Mouse (Mus musculus) layer of hippocampus, adult 8-10 months (tissue): Measurements from ENCODE around the gene G430095P16Rik. TPM values are rescaled to one million over a fixed set of nuclear protein-coding genes. Genes with fewer than 3 reads are reported as not detected.

Experiments
- DNase-seq, 2 experiments: peaks; one replicate each; pipeline ENCODE4 v3.0.0; 2022; ENCODE audit warnings: low spot score in 2 of 2
- total RNA-seq, 4 experiments: library from RNA; stranded (reverse); gene quantifications; 2 replicates each; pipeline ENCODE4 v1.2.4; 2022

Gene G430095P16Rik
- total RNA-seq, 4 experiments from 2014 or later = not detected

DNA sequence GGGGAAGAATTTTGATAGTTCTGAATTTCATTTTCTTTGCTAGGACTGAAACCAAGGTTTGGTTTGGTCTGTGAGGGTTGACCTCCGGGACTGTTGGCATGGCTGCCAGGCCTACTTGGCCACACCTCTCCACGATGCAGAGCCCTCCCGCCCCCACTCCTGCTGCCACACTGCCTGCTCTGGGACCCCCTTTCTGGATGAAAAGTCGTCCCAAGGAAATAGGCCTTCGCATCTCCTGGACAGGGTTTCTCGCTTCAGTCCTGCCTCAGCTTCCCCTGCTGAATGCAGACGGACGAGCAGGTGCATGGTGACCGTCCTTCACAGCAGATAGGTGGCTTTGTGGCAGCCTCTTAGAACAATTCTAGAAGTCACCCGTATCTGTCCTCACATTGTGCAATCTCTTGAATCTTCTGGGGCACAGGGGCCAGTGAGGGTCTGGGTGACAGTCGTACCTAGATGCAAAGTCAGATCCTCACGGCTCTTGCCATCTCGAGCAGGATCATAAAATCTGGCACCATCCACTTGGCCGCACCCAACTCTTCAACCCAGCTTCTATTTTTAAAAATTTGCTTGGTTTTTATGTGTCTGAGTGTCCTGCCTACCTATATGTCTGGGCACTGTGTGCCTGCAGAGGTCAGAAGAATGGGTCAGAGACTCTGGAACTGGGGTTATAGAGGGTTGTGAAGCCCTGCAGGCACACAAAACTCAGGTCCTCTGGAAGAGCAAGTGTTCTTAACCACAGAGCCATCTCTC is 45.7 kb downstream of the G430095P16Rik start:
- no peak for DNase-seq

DNA sequence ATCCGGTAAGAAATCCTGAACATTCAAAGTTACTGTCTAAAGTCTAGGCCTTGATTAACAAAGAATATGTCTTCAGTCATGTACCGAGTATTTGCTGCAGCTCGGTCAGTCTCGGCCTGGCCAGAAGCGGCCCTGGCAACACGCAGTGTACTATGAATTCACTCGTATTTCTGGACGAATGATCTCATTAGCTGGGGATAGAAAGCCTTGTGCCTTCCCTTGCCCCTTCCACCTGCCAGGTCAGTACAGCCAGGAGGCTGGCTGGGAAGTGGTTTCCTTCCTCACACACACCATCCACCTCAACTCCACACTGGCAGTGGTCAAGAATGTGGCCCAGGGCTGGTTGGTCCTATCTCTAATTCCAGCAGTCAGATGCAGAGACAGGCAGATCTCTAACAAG is 46.5 kb downstream of the G430095P16Rik start:
- no peak for DNase-seq

DNA sequence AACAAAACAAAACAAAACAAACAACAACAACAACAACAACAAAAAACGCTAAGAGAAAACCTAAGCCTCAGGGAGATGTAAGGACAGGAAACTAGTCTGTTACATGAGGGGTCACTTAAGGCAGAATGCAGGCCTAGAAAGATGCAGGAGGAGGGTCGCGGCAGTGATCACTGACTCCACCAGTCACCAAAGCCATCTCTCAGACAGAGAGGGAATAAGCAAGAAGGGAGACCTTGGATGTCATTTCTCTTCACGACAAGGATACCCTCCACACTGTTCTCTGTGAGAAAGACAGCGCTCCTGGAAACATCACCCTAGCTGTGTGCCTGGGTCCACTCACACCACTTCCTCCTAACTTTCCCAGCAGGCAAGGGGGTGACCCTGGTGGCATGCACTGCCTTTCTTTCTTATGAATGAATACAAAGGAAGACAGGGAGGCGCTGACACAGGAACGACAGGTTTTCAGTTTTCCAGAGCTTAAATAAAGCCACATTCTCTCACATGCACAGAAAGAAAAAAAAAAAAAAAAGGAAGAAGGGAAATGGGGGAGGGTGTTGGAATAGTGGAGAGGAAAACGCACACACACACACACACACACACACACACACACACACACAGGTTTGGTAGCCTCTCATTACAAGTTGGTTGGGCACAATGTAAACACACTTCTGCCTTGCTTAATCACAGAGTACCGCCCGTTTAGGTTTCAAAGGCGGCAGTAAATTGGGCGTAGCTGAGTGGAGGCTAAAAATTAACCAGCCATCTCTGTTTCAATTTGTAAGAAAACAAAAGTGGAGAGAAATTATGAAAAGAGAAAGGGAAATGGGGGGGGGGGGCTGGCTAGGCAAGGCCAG is 47.5 kb downstream of the G430095P16Rik start:
- no peak for DNase-seq

DNA sequence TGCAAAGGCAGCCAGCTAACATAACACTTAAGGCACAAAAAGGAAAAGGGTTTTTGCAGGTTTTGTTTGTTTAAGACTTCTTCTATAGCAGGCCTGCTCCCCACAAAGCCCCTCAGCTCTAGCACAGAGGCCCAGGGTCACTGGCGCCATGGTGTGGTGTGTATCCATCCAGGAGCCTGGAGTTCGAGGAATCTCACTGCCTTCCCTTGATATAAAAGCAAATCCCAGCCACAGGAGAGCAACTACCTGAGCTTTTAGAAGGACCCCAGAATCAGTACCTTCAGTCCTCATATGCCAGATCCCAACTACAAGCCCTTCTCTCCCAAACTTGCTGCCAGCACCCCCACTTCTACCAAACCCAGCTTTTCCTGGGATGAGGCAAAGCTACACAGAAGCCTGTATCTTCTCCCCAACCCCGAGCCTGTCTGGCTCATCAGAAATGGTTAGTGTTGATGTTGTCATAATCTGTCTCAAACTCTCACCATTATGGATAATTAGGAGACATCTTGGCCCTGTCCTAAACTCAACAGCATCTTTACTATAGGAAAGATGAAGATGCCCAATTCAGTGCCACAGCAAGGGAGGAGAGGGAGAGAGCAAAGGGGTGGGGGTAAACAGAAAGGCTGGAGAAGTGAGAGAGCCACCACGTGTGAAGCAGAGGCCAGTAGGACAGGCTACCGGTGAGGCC is 48.3 kb downstream of the G430095P16Rik start:
- no peak for DNase-seq

DNA sequence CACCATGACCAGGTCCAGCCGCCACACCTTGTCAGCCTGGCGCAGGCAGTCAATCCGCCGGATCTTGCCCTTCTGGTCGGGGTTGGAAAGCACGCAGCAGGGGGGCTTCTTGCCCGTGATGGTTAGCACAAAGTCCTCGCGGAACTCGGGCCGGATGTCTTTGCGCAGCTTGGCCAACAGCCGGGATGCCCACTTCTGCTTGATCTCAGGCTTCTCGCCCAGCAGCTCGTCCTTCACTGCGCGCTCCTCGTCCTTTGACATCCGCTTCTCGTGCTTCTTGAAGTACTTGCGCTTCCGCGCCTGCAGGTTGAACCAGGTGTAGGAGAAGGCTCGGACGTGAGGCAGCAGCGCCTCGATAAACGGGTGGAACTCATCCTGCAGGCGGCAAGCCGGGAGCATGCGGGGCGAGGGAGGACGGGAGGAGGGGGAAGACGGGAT is 49.2 kb downstream of the G430095P16Rik start:
- DNase-seq = no peak

DNA sequence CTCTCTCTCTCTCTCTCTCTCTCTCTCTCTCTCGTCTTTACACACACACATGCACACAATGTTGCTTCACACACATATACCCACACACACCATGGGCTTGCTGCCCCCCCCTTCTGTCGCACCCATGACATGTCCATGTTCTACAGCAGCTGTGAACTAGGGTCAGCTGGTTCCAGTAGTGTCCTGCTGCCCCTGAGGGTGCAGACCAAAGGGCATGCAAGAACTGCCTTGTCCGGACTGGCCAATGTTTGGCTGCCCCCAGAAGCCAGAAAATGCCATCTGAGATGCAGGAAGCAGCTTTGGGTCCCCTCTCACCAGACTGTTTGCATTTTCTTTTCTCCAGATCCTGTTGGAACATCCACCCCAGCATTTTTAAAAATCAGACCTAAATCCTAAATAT is 49.8 kb downstream of the G430095P16Rik start:
- DNase-seq = no peak

DNA sequence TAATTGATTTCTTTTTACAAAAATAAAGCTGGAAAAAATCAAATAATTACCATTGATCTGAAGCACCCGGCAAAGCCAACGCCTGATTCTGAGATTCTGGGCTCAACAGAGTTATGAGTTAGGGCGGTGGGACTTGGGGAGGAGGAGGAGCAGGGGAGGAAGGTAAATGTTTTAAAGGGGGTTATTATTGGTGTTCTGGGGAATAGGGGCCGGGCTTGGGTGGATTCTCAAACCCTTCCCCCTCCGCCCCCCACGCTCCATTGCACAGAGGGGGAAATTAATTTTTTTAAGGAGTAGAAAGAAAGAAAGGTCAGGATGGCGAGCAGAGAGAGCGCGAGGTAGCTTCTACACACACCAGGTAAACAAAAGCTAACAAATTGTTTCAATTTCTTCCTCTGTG is 50.5 kb downstream of the G430095P16Rik start:
- DNase-seq = peak in 1 of 2 experiments; percentile 50

DNA sequence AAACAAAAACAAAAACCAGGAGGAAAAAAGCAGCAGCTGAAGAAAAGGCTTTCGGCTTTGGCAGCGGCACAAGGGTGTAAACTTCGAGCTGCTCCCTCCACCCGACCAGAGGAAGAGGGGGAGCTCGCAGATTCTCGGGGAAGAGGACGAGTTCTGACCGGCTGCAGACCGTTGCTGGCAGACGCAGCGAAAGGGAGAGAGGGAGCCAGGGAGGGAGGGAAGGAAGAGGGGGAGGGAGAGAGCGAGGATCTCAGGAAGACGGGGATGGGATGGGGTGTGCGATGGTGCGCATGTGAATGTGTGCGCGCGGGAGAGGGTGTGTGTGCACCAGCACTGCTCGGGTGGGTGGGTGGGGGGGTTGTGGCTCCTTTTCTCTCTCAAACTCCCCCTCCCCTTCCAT is 51.0 kb downstream of the G430095P16Rik start:
- DNase-seq = peak; percentile 84 to 87

DNA sequence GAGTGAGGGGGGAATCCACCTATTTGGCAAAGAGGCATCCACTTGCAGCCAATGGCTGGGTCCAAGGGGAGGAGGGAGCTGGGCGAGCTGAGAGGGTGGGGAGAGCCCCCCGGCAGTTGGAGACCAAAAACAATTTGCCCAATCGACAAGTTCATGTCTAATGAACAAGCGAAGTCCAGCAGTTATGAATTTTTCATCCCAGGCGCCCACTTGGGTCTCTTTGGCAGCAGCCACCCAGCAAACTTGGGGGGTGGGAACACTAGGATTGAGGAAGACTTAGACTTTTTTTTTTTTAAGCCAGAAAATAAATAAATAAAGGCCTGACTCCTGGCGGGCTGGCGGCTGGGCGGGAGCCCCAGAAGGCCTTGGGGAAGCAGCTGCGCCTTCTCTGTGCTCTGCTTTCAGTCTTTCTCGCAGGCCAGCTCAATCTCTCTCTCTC is 51.7 kb downstream of the G430095P16Rik start:
- peak in 1 of 2 experiments; percentile 77 for DNase-seq

DNA sequence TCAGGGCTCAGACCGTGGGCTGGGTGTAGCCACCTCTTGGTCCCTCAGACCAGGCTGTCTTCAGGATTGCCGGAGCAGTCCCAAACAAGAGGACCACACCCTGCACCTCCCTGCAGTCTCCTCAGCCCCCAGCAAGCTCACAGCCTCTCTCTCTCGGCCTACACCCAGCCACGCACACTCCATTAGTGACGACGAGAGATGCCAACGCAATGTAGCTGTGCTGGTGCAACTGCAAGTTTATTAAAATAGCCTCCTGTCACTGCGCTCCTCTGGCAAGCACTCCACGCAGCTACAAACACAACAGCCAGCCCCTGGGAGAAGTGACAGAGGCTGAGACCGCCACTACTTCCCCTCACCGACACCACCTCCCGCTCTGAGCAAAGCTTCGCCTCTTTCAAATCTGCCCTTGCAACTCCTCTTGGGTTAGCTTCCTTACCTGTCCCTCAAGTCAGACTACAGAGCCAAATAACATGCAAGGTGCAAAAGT is 52.3 kb downstream of the G430095P16Rik start:
- DNase-seq = peak; percentile 75 to 78

DNA sequence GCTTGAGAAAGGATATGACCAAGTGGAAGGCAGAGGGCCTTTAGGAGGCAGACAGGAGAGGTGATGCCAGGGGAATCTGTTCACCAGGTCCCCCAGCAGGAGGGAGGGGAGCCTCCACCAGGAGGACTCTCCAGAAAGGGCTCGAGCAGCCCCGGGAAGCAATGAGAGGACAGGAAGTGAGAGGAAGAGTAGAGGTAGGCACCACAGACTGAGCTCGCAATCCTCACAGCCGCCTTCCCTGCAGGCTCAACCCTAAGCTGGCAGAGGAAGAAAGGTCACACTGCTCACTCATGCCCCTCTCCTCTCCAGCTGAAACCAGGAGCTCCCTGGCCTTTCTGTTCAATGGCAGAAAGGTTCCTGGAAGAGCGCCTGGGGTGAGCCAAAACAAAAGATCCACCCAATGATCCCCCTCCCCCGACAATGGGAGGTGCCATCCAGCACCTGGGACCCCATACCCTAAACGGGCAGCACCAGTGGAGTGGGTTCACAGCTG is 52.9 kb downstream of the G430095P16Rik start:
- no peak for DNase-seq

Other genes with a start within 250 kb of the G430095P16Rik start
- gene Ier2, start 60.2 kb upstream of the G430095P16Rik start, total RNA-seq = 10 to 100 TPM in 1 of 4 experiments, 1 to 10 TPM in 3; 7.0 to 10.2 (median 9.3) TPM
- 100 to 1,000 TPM in 2 of 4 experiments, 10 to 100 TPM in 2; 91.6 to 133 (median 103) TPM for gene Trmt1, start 36.7 kb upstream of the G430095P16Rik start, total RNA-seq
- gene Nacc1, start 35.1 kb upstream of the G430095P16Rik start, total RNA-seq = 10 to 100 TPM; 86.2 to 91.2 (median 87.6) TPM
- 1 to 10 TPM; 2.6 to 7.2 (median 4.8) TPM for gene Lyl1, start 21.6 kb upstream of the G430095P16Rik start, total RNA-seq
- gene Nfix, start 77.3 kb downstream of the G430095P16Rik start, total RNA-seq = 100 to 1,000 TPM; 453 to 552 (median 494) TPM
- gene Dand5, start 99.8 kb downstream of the G430095P16Rik start, total RNA-seq = 10 to 100 TPM in 1 of 4 experiments, 1 to 10 TPM in 3; 8.4 to 10.5 (median 8.9) TPM
- 10 to 100 TPM; 21.6 to 27.7 (median 23.3) TPM for gene Gadd45gip1, start 108.5 kb downstream of the G430095P16Rik start, total RNA-seq
- 10 to 100 TPM; 66.4 to 76.2 (median 70.5) TPM for gene Rad23a, start 117.7 kb downstream of the G430095P16Rik start, total RNA-seq
- 100 to 1,000 TPM; 399 to 630 (median 506) TPM for gene Calr, start 123.9 kb downstream of the G430095P16Rik start, total RNA-seq
- 10 to 100 TPM; 47.2 to 54.8 (median 52.9) TPM for gene Farsa, start 134.0 kb downstream of the G430095P16Rik start, total RNA-seq
- gene Syce2, start 149.1 kb downstream of the G430095P16Rik start, total RNA-seq = 10 to 100 TPM; 13.0 to 18.4 (median 14.5) TPM
- 10 to 100 TPM; 38.7 to 46.2 (median 40.4) TPM for gene Gcdh, start 170.9 kb downstream of the G430095P16Rik start, total RNA-seq
- under 1 TPM in 2 of 4 experiments, not detected in 2; 0.21 to 0.31 TPM for gene Klf1, start 178.9 kb downstream of the G430095P16Rik start, total RNA-seq
- gene Dnase2a, start 185.6 kb downstream of the G430095P16Rik start, total RNA-seq = 10 to 100 TPM in 2 of 4 experiments, 1 to 10 TPM in 2; 4.4 to 18.9 (median 9.2) TPM
- 10 to 100 TPM; 77.3 to 83.2 (median 80.8) TPM for gene Mast1, start 214.4 kb downstream of the G430095P16Rik start, total RNA-seq
- 1 to 10 TPM; 1.5 to 2.5 (median 1.7) TPM for gene Rtbdn, start 224.0 kb downstream of the G430095P16Rik start, total RNA-seq
- gene Gm49661, start 246.4 kb downstream of the G430095P16Rik start, total RNA-seq = not detected
- gene Prdx2, start 246.6 kb downstream of the G430095P16Rik start, total RNA-seq = 100 to 1,000 TPM; 328 to 367 (median 342) TPM
- 10 to 100 TPM; 36.2 to 46.2 (median 41.2) TPM for gene Rnaseh2a, start 246.8 kb downstream of the G430095P16Rik start, total RNA-seq